Mouse (Mus musculus) cerebellum, postnatal 25 days (tissue): Measurements from ENCODE around the gene Rad51b.

Experiments
- DNase-seq, 2 experiments: peaks; one replicate each; pipeline ENCODE4 v3.0.0; 2021; ENCODE audit warnings: mixed read lengths in 2 of 2

Gene Rad51b

GRCm38 (mm10) chr12:79707565-79708422 is 410.7 kb downstream of the Rad51b start:
- DNase-seq, result no peak

GRCm38 (mm10) chr12:79708423-79708733 is 411.3 kb downstream of the Rad51b start:
- no peak for DNase-seq

GRCm38 (mm10) chr12:79713286-79713685 is 416.2 kb downstream of the Rad51b start:
- DNase-seq, result no peak

- DNase-seq, result no peak
Measured at GRCm38 (mm10) chr12:79714484-79714883, 417.4 kb downstream of the Rad51b start.

GRCm38 (mm10) chr12:79715506-79716345 is 418.6 kb downstream of the Rad51b start:
- no peak for DNase-seq

DNA sequence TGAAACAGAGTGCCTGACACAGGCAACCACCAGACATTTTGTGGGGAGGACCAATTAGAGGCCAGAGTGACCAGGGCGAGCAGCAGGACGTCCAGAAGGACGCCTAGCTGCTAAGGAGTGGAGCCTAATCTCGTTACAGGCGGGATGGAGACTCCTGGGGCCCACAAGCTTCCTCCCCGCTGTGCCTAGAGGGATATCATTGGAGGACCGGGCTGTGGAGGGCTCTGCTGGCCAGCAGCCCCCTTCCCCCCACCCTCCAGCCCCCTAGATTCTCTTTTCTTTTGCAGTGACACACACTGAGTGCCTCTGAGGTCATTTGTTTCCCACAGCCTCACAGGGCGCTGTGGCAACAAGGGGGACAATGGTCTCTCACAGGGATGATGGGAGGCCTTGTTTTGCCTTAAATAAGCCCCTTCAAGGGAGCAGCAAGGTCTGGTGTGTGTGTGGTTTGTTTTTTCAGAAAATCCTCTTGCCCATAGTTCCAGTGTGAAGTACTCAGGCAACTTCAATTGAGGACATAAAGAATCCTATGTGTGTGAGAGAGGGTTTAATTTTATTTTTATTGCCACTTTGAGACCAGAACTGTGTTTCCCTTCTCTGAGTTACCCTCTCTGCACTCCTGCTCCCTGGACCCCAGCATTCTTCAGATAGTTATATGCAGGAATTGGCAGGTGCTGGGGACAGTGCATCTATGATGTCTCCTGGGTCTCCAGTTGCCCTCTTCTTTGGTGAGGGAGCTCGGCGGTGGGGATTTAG is 422.2 kb downstream of the Rad51b start:
- DNase-seq, result no peak

- DNase-seq, result no peak
Measured at GRCm38 (mm10) chr12:79719847-79720201, 422.7 kb downstream of the Rad51b start.

- DNase-seq, result no peak
Measured at GRCm38 (mm10) chr12:79724875-79725274, 427.8 kb downstream of the Rad51b start.

DNA sequence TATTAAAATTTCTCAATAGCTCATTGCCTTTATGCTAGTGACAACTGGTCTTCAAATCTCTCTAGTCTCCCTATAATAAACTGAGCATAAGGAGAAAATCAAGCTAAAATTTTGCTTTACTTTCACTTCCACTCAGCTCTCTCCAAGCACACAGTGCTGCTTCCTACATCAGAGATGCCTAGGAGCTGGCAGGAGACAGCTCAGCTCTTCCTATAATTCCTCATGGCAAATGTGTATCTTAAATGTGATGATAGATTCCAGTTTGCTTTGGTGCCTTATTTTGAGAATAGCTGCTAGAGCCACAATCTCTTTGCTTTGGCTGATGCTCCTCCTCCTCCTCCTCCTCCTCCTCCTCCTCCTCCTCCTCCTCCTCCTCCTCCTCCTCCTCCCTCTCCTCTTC is 428.6 kb downstream of the Rad51b start:
- no peak for DNase-seq

DNA sequence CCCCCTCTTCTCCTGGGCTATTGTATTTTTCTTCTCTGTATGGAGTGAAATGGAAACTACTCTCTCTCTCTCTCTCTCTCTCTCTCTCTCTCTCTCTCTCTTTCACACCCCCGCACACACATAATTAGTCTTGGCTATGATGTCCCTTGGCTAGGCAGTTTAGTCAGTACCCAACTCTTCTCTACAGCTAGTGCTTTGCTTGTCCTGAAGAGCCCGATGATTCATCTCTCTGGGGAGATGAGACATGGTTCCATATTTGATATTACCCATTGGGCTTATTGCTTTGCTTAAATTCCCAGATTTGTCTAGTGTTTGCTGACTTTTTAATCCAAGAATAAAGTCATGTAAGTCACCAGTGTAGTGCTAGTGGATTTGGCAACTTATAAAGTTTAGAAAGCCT is 429.0 kb downstream of the Rad51b start:
- DNase-seq, result no peak

GRCm38 (mm10) chr12:79726959-79727358 is 429.9 kb downstream of the Rad51b start:
- DNase-seq, result no peak

GRCm38 (mm10) chr12:79729926-79730506 is 432.9 kb downstream of the Rad51b start:
- DNase-seq, result no peak

DNA sequence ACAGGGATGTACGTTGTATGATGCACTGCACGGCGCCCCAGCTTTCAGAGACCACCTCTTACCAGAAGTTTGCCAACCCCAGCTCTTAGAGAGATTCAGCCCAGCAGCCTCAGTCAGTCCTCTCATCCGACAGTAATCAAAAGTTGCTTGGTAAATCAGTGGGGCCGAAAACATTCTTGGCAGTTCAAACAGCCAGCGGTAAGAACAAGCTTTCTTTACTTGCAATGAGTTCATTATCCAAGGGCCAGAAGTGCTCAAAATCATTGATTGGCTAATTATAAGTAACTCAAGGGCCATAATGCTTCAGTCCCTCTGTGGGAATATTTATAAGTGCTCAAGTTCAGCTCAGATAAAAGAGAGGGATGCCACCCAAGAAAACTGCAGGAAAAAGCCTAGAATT is 434.8 kb downstream of the Rad51b start:
- DNase-seq, result no peak

- no peak for DNase-seq
Measured at GRCm38 (mm10) chr12:79732355-79733115, 435.5 kb downstream of the Rad51b start.

DNA sequence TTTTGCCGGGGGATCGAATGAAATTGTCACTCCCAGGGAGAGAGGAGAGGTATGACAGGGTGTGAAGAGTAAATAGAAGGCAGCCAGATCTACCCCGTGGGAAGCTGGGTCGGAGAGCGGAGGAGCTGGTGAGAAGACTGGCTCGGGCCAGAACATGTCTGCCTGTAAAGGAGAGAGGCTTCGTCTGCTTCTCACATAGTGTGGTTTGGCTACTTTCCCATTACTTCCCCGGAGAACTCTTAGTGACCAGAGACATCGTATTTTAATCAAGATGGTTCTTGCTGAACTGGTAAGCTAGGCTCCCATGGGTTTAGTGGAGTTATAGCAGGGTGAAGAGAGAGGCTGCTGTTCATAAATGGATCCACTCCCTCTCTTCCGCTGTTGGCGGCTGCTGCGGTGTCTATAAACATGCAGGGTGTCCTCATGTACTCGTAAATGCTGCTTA is 438.3 kb downstream of the Rad51b start:
- DNase-seq, result no peak

DNA sequence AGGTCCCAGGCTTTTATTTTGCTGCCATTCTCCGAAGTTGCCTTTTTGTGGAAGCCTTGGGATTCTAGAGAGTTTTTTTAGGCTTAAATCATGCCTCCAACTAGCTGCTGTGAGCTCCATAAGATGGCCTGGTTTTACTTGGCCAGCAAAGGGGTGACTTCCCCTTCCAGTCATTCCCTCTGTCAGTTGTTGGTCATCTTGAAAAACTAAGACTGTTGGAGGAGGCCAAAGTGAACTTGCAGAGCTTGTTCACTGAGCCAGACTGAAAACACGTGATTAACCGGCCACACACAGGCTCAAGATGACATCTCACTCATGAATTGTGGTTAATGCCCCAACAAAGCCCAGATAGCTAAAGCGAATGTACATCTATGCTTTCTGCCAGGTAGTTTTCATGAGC is 438.8 kb downstream of the Rad51b start:
- no peak for DNase-seq

DNA sequence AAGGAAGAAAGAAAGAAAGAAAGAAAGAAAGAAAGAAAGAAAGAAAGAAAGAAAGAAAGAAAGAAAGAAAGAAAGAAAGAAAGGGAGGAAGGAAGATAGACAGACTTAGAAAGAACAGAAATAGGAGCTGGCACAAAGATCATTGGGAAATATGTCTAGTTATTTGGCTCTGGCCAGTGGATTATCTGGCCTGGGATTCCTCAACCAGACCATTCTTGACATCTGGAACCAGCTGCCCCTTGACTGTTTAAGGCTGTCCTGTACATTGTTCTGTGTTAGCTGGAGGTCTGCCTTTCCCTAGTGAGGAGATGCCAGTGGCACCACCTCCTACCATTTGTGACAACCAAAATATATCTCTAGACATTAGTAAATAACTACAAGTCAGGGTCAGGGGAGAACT is 441.6 kb downstream of the Rad51b start:
- no peak for DNase-seq

GRCm38 (mm10) chr12:79739918-79740639 is 443.0 kb downstream of the Rad51b start:
- no peak for DNase-seq

GRCm38 (mm10) chr12:79742211-79742610 is 445.1 kb downstream of the Rad51b start:
- peak in 1 of 2 experiments; percentile 12 for DNase-seq

DNA sequence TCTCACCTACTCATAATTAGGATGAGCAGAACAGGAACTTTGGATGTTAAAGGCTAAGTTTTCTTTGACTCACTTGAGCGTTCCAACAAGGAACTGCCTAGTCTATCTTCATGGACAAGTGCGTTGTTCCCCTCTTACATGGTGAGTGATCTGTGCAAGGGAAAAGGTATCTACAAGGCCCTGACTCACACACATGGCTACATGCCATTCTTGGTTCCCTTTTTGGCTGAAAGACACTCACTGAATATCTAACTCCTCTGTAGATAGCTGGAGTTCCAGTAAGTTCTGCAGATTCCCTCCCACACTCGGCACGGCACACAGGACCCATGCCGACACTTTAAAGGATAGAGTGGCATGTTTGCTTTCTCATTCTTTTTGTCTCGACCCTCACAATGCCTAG is 447.0 kb downstream of the Rad51b start:
- DNase-seq, result no peak

- no peak for DNase-seq
Measured at GRCm38 (mm10) chr12:79745225-79745624, 448.1 kb downstream of the Rad51b start.
